Mouse (Mus musculus) neural tube, embryonic 14.5 days (tissue): ENCODE data around the gene Paxx. TPM values are rescaled to one million over a fixed set of nuclear protein-coding genes. Genes with fewer than 3 reads are reported as not detected.

Experiments
- ATAC-seq: fragments of 200-750 bp; cut with Nextera tagmentation; 2 replicates; pipeline ENCODE4 v1.8.0; 2017; ENCODE audit warnings: low read depth, mild to moderate bottlenecking, moderate TSS enrichment, moderate library complexity
- H3K27ac ChIP-seq: fragments of 300-500 bp; sonication (generic); 2 replicates; pipeline ENCODE4 v1.5.1; 2014; ENCODE audit warnings: low read depth, mild to moderate bottlenecking, control low read depth, low read length, moderate library complexity, mixed read lengths
- H3K27me3 ChIP-seq: fragments of 300-500 bp; sonication (generic); 2 replicates; pipeline ENCODE4 v1.6.1; 2014; ENCODE audit warnings: low read length; ENCODE audit not compliant: control insufficient read depth, insufficient read depth
- H3K36me3 ChIP-seq: fragments of 300-500 bp; sonication (generic); 2 replicates; pipeline ENCODE4 v1.6.1; 2014; ENCODE audit warnings: low read length, mixed read lengths; ENCODE audit not compliant: control insufficient read depth, insufficient read depth
- H3K4me1 ChIP-seq: fragments of 300-500 bp; sonication (generic); 2 replicates; pipeline ENCODE4 v1.6.1; 2014; ENCODE audit warnings: low read length; ENCODE audit not compliant: control insufficient read depth, insufficient read depth
- H3K4me2 ChIP-seq: fragments of 300-500 bp; sonication (generic); 2 replicates; pipeline ENCODE4 v1.6.1; 2014; ENCODE audit warnings: mild to moderate bottlenecking, low read depth, low read length, control low read depth
- H3K4me3 ChIP-seq: fragments of 300-500 bp; sonication (generic); 2 replicates; pipeline ENCODE4 v1.5.1; 2014; ENCODE audit warnings: low read depth, low read length, control low read depth, mixed read lengths
- H3K9ac ChIP-seq: fragments of 300-500 bp; sonication (generic); replicated peaks from 2 replicates; pipeline ENCODE4 v1.6.1; 2014; ENCODE audit warnings: low read depth, mild to moderate bottlenecking, control low read depth, low read length, mixed read lengths
- H3K9me3 ChIP-seq: fragments of 300-500 bp; sonication (generic); 2 replicates; pipeline ENCODE4 v1.6.1; 2016; ENCODE audit warnings: low read length; ENCODE audit not compliant: control insufficient read depth
- WGBS: fragments of 180-500 bp; shearing (Covaris S2); extraction: QIAGEN DNeasy Blood & Tissue Kit; methylation state at CpG from one replicate; pipeline ENCODE4 v1.1.7; 2014; 5-methylcytosine and 5-hydroxymethylcytosine counted together
- polyA plus RNA-seq: library from polyadenylated mRNA; unstranded; fragments of >200 nt; fragmentation: Nextera tagmentation; extraction: Ambion mirVana; gene quantifications from 2 replicates; pipeline ENCODE4 v1.2.1, GENCODE M21; 2014

The Paxx gene
- polyA plus RNA-seq: 94.5 and 124 TPM in 2 replicates

GRCm38 (mm10) chr2:25460551-25461309, at the start of gene Paxx:
TSS of gene Paxx (minus strand) at chr2:25461094.
- Histone ChIP-seq H3K36me3 (0 out of 2 replicates have a peak, but pooled peaks cover 5% of the 10 kb centered on the region), H3K9ac (peak within 1 kb of the TSS; percentile 87), H3K4me1 (peaks cover 17% of the 10 kb centered on the region), H3K9me3 (no peaks in the 10 kb centered on the region), H3K4me2 (peak within 1 kb of the TSS; percentile 64), H3K27me3 (no peaks in the 10 kb centered on the region), H3K4me3 (peak within 1 kb of the TSS; percentile 74), H3K27ac (peak within 1 kb of the TSS; percentile 94)
- peak; percentile 89 for ATAC-seq
- under 1% methylated on average over 48 of the region's 48 CpGs for WGBS

- Histone ChIP-seq H3K4me3 (no peak overlapping the region), H3K4me1 (no peaks in the 10 kb centered on the region), H3K27ac (no peak overlapping the region), H3K36me3 (peaks cover 8% of the 10 kb centered on the region; the same call in 1 of the 2 replicates), H3K9ac (no peak overlapping the region), H3K9me3 (no peaks in the 10 kb centered on the region), H3K27me3 (no peaks in the 10 kb centered on the region), H3K4me2 (no peak overlapping the region)
- WGBS: 74% methylated on average over 3 of the region's 3 CpGs
- ATAC-seq: no peak
These were observed 49.0 kb upstream of the Paxx start for GRCm38 (mm10) chr2:25509912-25510311.

- 46% methylated on average over 5 of the region's 5 CpGs for WGBS
- no peak overlapping the region for H3K9ac ChIP-seq
- no peak overlapping the region for H3K4me3 ChIP-seq
- no peaks in the 10 kb centered on the region for H3K9me3 ChIP-seq
- peak; percentile 32; the same call in 1 of the 2 replicates for ATAC-seq
- peaks cover 2% of the 10 kb centered on the region for H3K4me1 ChIP-seq
- no peak overlapping the region for H3K27ac ChIP-seq
- H3K27me3 ChIP-seq: no peaks in the 10 kb centered on the region
- no peak overlapping the region for H3K4me2 ChIP-seq
- H3K36me3 ChIP-seq: peaks cover 18% of the 10 kb centered on the region; the same call in 1 of the 2 replicates
These were observed 46.1 kb upstream of the Paxx start for GRCm38 (mm10) chr2:25506964-25507363.

- Histone ChIP-seq H3K36me3 (peaks cover 18% of the 10 kb centered on the region; the same call in 1 of the 2 replicates), H3K4me1 (peaks cover 10% of the 10 kb centered on the region), H3K4me3 (no peak overlapping the region), H3K4me2 (no peak overlapping the region), H3K27ac (no peak overlapping the region), H3K27me3 (no peaks in the 10 kb centered on the region), H3K9me3 (no peaks in the 10 kb centered on the region), H3K9ac (no peak overlapping the region)
- no peak for ATAC-seq
- WGBS: 94% methylated on average over 4 of the region's 4 CpGs
These were observed 45.0 kb upstream of the Paxx start for GRCm38 (mm10) chr2:25505860-25506259.

GRCm38 (mm10) chr2:25505000-25505399, 44.1 kb upstream of the Paxx start:
- no peaks in the 10 kb centered on the region for H3K9me3 ChIP-seq
- 80% methylated on average over 1 of the region's 1 CpGs for WGBS
- no peak overlapping the region for H3K27ac ChIP-seq
- H3K4me1 ChIP-seq: peaks cover 13% of the 10 kb centered on the region
- H3K36me3 ChIP-seq: peaks cover 18% of the 10 kb centered on the region; the same call in 1 of the 2 replicates
- no peak for ATAC-seq
- H3K9ac ChIP-seq: no peak overlapping the region
- no peaks in the 10 kb centered on the region for H3K27me3 ChIP-seq
- H3K4me3 ChIP-seq: no peak overlapping the region
- no peak overlapping the region for H3K4me2 ChIP-seq

GRCm38 (mm10) chr2:25504538-25504937, 43.6 kb upstream of the Paxx start:
- 94% methylated on average over 19 of the region's 19 CpGs for WGBS
- Histone ChIP-seq H3K27me3 (no peaks in the 10 kb centered on the region), H3K9ac (no peak overlapping the region), H3K27ac (no peak overlapping the region), H3K36me3 (peaks cover 18% of the 10 kb centered on the region; the same call in 1 of the 2 replicates), H3K4me2 (no peak overlapping the region), H3K4me1 (peaks cover 13% of the 10 kb centered on the region), H3K9me3 (no peaks in the 10 kb centered on the region), H3K4me3 (no peak overlapping the region)
- no peak for ATAC-seq

- ATAC-seq: no peak
- no peak overlapping the region for H3K9ac ChIP-seq
- no peak overlapping the region for H3K4me2 ChIP-seq
- WGBS: 87% methylated on average over 3 of the region's 3 CpGs
- no peaks in the 10 kb centered on the region for H3K27me3 ChIP-seq
- no peak overlapping the region for H3K27ac ChIP-seq
- no peak overlapping the region for H3K4me3 ChIP-seq
- peaks cover 18% of the 10 kb centered on the region; the same call in 1 of the 2 replicates for H3K36me3 ChIP-seq
- no peaks in the 10 kb centered on the region for H3K9me3 ChIP-seq
- peaks cover 13% of the 10 kb centered on the region for H3K4me1 ChIP-seq
These were observed 41.8 kb upstream of the Paxx start for GRCm38 (mm10) chr2:25502726-25503125.

GRCm38 (mm10) chr2:25501593-25502486, 40.9 kb upstream of the Paxx start, which contains the start of gene C8g:
TSS of gene C8g (minus strand) at chr2:25501719.
- Histone ChIP-seq H3K27ac (peak within 1 kb of the TSS; percentile 85), H3K4me3 (peak within 1 kb of the TSS; percentile 86), H3K36me3 (peaks cover 18% of the 10 kb centered on the region; the same call in 1 of the 2 replicates), H3K27me3 (no peaks in the 10 kb centered on the region), H3K4me1 (peaks cover 13% of the 10 kb centered on the region), H3K9ac (peak within 1 kb of the TSS; percentile 95), H3K4me2 (peak within 1 kb of the TSS; percentile 95), H3K9me3 (no peaks in the 10 kb centered on the region)
- WGBS: 75% methylated on average over 20 of the region's 20 CpGs
- no peak for ATAC-seq
